Mouse (Mus musculus) mature B cell (primary cell): ENCODE results near the gene Gpr1.
"Not testable (repeated sequence)": the region's sequence is repeated elsewhere in the genome, so short reads cannot be mapped to it uniquely, and the experiment has no call there.

ENCODE experiments used
- in situ Hi-C: fragments of 300-500 bp; cut with MboI; formaldehyde crosslinking; loops from 2 replicates; pipeline ENCODE4 v1.14.3; 2019

Gene Gpr1

GRCm38 (mm10) chr1:63219277-63219676, 4.9 kb upstream of the Gpr1 start:
- in situ Hi-C loops, result no loop called here

- in situ Hi-C loops, result no loop called here
Observed at GRCm38 (mm10) chr1:63214631-63215030, 288 bp upstream of the Gpr1 start.

- in situ Hi-C loops, result no loop called here
Observed at GRCm38 (mm10) chr1:63213478-63214270, 669 bp downstream of the Gpr1 start.

- in situ Hi-C loops, result no loop called here
Observed at GRCm38 (mm10) chr1:63209861-63210529, 4.3 kb downstream of the Gpr1 start.

GRCm38 (mm10) chr1:63207607-63208006, 6.7 kb downstream of the Gpr1 start:
- in situ Hi-C loops, result no loop called here

- in situ Hi-C loops, result no loop called here
Observed at GRCm38 (mm10) chr1:63204660-63205394, 9.5 kb downstream of the Gpr1 start.

- in situ Hi-C loops, result no loop called here
Observed at GRCm38 (mm10) chr1:63203950-63204659, 10.2 kb downstream of the Gpr1 start.

GRCm38 (mm10) chr1:63203471-63203870, 10.9 kb downstream of the Gpr1 start:
- in situ Hi-C loops, result no loop called here

- in situ Hi-C loops, result no loop called here
Observed at GRCm38 (mm10) chr1:63201672-63202071, 12.7 kb downstream of the Gpr1 start.

GRCm38 (mm10) chr1:63200322-63200721, 14.0 kb downstream of the Gpr1 start:
- in situ Hi-C loops, result no loop called here

- in situ Hi-C loops, result no loop called here
Observed at GRCm38 (mm10) chr1:63199387-63199786, 15.0 kb downstream of the Gpr1 start.

- in situ Hi-C loops, result no loop called here
Observed at GRCm38 (mm10) chr1:63195848-63196512, 18.4 kb downstream of the Gpr1 start.

GRCm38 (mm10) chr1:63192306-63193065, 21.9 kb downstream of the Gpr1 start:
- in situ Hi-C loops, result no loop called here

GRCm38 (mm10) chr1:63190851-63191250, 23.5 kb downstream of the Gpr1 start:
- in situ Hi-C loops, result no loop called here

GRCm38 (mm10) chr1:63188536-63188935, 25.8 kb downstream of the Gpr1 start:
- in situ Hi-C loops, result no loop called here

- in situ Hi-C loops, result not testable (repeated sequence)
Observed at GRCm38 (mm10) chr1:63185430-63185829, 28.9 kb downstream of the Gpr1 start.

- in situ Hi-C loops, result no loop called here
Observed at GRCm38 (mm10) chr1:63182636-63183270, 31.6 kb downstream of the Gpr1 start.

GRCm38 (mm10) chr1:63182212-63182611, 32.1 kb downstream of the Gpr1 start:
- in situ Hi-C loops, result no loop called here

- in situ Hi-C loops, result no loop called here
Observed at GRCm38 (mm10) chr1:63181480-63181879, 32.9 kb downstream of the Gpr1 start.

- in situ Hi-C loops, result no loop called here
Observed at GRCm38 (mm10) chr1:63181019-63181418, 33.3 kb downstream of the Gpr1 start.
